Mouse (Mus musculus) cortical plate, adult 2 months (tissue): ENCODE measurements around the gene Psmc3ip.

Source experiments
- CTCF ChIP-seq: fragments of 200-500 bp; IDR thresholded peaks from 2 replicates; pipeline ENCODE4 v1.5.1; 2011; ENCODE audit warnings: mild to moderate bottlenecking, control low read depth, low read length; ENCODE audit not compliant: insufficient read depth; ENCODE audit errors: extremely low read depth
- POLR2A ChIP-seq: fragments of 200-500 bp; IDR thresholded peaks from 2 replicates; pipeline ENCODE4 v1.6.1; 2011; ENCODE audit warnings: mild to moderate bottlenecking, low read length, control low read depth; ENCODE audit not compliant: insufficient read depth; ENCODE audit errors: extremely low read depth

DNA sequence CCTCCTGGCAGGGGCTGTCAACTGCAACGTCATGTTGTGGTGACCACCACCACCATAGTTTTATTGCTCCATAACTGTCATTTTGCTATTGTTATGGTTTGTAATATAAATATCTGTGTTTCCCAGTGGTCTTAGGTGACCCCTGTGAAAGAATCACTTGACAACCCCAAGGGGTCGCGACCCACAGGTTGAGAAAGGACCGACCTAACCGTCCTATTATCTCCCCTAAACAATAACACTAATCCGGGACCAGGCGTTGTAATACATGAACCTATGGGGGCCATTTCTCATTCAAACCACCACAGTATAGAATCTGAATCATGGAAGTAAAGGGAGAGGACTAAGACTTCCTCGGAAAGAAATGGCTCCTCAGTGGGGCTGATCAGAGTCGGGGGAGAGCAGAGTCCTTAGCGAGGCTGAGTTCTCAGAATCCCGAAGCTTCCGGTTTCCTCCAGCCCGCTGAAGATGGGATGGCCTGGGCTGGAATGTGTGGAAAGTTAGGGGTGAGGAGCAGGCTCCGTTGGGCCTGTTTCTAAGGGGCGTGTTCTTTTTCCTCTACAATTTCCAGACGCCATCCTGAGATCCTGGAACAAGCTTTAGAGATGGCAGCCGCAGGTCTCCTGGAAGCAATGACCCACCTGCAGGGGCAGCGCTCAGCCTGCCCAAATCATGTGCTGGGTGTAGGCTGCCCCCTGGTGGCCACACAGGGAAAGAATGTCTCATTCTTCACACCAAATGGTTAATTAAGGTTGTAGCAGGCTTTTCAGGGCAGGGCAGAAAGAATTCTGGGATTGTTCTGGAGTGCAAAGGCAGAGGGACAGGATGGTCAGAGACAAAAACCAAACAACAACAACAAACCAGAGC is 28.5 kb downstream of the Psmc3ip start:
- TF ChIP-seq CTCF (peak; percentile 88), POLR2A (no peak)
